Mouse (Mus musculus): ENCODE results near the gene Nrn1. TPM values are rescaled to one million over a fixed set of nuclear protein-coding genes. Genes with fewer than 3 reads are reported as not detected.

The Nrn1 gene
- polyA plus RNA-seq, 1 experiment = not detected

DNA sequence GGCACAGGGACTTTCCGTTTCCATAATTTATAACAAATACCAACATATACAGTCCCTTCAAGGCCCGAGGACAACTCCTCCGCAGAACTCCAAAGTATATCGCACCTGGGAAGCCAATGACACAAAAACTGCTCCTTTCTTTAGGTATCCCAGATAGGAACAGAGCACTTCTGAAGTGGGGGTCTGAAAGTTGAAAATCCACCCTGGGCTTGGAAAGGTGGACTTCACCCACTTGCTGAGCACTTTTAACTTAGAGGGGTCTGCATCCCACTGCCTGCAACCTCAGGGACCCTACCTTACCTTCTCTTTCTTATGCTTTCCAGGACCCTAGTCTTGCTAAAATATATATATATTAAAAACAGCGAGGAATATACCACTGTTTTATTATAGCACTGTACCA, 6.4 kb downstream of the Nrn1 start:
- TF ChIP-seq GATA1 (IDR thresholded peaks at IDR 0.05; ENCODE audit: low read length) = no peak

DNA sequence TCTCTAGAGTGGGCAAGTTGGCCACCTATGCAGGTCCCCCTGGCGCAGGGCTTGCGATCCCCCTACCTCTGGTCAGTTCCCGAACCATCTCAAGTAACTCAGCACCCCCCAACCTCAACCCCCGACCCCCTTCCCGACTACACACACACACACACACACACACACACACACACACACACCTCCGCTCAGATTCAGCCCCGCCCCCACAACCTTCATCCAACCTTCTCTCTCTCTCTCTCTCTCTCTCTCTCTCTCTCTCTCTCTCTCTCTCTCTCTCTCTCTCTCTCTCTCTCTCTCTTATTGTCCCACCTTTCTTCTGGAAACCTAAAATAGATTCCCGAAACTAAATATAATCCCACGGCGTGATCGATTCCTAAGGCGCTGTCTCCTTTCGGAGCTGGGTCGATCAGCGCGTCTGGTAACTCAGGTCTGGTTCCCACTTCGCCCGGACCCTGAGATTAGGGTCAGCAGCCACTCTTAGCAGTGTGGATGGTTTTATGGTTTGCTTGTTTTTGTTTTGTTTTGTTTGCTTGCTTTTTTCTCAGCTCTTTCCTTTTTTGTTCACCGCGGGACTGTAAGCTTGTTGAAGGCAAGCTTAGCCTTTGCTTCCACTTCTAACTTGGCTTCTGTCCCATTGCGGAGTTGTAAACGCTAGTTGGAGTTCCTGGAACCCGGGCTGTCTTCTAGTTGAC, 7.0 kb downstream of the Nrn1 start:
- TF ChIP-seq GATA1 (IDR thresholded peaks at IDR 0.05; ENCODE audit: low read length) = no peak

DNA sequence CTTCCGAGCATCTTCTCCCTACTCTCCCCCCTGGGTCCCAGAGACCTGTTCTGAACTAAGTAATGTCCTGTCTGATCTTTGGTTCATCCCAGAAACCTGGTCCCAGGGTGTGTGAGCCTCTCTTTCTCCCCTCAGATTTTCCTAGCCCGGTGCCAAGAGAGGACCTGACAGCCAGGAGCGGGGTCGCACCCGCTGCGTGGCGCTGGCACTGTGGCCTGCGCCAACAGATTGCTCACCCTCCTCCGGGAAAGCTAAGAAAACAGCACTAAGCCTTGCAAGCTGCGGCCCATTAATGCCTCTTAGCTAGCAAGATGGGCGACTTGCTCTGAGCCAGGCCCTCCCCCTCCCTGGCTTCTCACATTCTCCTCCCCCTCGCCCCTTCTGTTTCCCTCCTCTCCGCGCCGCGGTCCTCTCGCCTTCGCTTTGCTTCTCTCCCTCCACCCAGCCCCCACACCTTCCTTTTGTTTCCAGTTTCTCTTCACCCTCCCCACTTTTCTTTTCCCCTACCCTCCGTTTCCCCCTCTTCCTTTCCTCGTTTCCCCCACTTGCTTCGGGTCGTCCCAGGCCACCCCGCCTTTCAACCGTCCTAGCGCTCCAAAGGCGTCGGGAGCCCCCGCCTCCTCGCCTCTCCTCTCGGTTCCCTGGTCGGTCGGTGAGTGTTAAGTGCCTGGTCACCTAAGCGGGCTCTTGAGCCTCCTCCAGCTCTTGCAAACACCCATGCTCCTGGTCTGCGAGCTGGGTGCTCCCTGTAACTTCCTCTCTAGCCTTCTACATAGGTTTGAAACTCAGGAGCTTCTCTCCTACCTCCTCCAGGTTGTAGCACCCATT, 7.8 kb downstream of the Nrn1 start:
- no peak for TF ChIP-seq GATA1 (IDR thresholded peaks at IDR 0.05; ENCODE audit: low read length)

DNA sequence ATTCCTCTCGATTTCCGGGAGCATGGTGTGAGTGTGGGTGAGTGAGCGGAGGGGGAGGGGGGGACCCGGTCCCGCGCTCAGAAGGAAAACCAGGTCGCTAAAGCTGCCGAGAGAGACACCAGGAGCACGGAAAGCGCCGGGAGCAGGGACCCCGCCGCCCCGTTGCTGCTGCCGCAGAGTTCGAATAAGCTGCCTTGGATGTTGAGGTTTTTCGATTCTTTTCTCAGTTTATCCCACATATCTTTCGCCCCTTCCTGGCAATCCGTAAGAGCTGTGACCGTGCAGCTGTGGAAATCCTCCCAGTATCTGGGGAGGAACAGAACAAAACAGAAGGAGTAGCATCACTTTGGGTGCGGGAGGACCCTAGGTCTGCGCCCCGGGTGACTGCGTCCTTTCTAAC, 8.4 kb downstream of the Nrn1 start:
- TF ChIP-seq GATA1 (IDR thresholded peaks at IDR 0.05; ENCODE audit: low read length) = no peak

DNA sequence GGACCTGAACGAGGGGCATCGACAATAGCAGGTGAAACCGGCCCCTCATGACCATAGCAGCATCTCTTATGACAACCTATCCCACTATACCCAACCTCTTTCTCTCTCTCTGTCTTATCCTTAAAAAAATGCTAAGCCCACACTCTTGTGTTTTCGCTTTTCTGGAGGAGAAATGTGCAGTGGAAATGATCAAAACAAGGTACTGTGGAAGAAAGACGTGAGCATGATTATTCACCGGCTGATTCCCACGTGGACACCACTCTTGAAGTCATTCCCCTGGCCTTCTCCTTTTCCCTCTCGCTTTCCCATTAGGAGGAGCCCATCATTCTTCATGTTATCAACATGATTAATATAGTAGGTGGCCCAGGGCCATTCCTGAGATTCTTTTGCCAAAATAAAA, 9.1 kb downstream of the Nrn1 start:
- no peak for TF ChIP-seq GATA1 (IDR thresholded peaks at IDR 0.05; ENCODE audit: low read length)

DNA sequence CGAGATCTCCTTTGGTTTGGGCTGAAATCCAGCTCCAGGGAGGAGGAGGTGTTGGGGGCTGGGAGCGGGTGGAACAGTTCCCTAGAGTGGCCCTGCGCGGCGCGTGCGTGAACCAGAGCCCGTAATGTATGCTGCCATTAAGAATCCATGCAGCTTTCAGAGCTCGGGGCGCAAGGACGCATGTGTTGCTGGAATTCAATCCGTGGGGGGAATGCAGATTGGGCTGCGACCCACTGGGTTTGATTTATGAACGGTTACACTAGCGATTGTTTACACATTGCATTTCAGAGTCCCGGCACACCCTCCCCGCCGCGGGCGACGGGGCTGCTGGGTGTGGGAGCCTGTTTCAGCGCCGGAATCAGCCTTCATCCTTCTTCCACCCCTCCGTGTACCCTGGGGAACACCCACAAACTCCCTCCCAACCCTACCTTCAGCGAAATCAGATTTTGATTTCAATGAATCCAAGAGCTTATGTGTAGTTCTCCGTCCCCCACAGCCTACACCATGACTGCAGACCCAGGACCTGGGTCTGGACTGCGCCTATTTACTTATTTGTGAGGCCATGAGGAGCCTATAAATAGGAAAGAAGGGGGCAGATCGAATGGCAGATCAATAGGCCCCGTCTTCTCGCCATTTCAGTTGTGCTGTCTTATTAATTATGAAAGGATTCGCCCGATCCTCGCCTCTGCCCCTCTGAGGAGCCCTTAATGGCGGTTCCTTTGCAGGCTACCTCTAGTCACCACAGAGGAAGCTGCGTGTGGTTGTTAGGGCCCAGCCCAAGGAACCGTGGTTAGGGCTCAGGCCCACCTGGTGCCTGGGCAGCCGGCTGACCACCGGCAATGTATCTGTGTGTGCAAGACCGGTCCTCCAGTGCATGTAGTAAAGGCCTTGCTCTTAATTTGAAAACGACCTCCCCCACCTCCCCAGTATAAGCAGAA, 10.1 kb downstream of the Nrn1 start:
- TF ChIP-seq GATA1 (IDR thresholded peaks at IDR 0.05; ENCODE audit: low read length) = no peak

DNA sequence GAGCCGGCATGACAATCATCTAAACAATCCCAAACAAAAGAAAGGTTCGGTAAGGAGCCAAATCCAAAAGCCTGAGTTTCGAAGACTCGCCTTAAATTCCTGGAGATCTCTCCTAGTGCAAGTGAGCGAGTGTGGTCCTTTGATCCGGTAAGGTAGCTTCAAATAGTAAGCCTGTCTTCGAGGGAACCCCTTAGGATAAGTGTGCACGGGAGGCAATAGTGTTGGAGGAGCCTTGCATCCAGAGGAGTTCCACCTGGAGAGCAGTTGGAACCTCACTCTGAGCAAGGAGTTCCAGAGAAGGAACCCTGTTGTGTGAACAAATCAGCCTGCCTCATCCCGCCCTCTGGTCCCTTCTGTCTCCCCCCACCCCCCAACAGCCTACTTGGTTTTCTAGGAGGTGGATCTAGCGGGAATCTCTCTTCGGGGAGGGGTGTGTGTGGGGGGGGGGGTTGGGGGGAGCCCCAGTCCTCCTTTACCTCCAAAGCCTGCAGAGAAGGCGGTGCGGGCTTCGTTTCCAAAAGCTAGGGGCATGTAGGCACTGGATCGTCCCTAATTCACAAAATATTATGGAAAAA, 11.1 kb downstream of the Nrn1 start:
- no peak for TF ChIP-seq GATA1 (IDR thresholded peaks at IDR 0.05; ENCODE audit: low read length)

DNA sequence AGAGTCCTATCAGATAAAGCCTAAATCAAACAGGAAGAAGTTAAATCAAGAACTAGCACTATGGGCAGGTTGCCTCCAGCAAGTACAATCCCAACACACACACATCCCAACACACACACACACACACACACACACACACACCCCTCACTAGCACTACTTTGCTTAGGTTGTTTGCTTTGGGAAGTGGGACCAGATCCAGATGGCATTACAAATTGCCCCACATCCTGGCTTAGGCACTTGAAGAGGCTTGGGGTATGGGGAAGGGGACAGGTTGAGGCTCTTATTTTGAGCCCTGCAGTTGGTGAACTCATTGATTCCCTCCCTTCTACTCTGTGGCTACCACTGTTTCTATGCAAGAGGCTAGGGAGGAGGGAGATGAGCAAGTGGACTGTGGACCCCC, 12.6 kb downstream of the Nrn1 start:
- no peak for TF ChIP-seq GATA1 (IDR thresholded peaks at IDR 0.05; ENCODE audit: low read length)

DNA sequence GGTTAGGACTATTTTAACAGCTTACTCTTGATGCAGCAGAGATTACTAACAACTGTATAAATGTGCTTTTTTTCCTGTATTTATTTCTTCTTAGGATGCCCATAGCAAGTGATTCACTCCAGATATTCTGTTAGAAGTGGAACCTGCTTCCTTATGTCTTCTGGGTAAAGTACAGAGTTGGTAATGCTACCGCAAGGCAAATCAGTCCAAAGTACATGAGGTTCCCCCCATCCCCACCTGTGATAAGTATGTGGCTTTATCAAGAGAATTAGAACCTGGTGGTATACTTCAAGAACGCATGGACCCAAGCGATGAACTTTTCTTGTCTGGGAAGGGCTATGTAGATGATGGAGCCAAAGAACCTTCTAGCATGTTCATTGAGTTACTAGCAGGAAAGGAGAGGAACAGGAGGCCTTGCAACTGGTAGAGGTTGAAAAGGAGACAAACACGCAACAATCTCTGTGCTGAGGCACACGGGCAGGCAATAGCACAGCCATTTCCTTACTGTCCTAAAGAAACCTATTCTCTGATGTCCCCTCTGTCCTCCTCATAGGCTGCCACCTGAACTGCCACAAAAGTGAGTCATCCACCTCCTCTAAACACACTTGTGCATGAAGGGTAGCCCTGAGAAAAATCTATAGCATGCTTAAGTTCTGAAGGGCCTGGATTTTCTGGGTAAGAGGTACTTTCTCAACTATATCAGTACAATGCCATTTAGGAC, 14.5 kb downstream of the Nrn1 start:
- no peak for TF ChIP-seq GATA1 (IDR thresholded peaks at IDR 0.05; ENCODE audit: low read length)

DNA sequence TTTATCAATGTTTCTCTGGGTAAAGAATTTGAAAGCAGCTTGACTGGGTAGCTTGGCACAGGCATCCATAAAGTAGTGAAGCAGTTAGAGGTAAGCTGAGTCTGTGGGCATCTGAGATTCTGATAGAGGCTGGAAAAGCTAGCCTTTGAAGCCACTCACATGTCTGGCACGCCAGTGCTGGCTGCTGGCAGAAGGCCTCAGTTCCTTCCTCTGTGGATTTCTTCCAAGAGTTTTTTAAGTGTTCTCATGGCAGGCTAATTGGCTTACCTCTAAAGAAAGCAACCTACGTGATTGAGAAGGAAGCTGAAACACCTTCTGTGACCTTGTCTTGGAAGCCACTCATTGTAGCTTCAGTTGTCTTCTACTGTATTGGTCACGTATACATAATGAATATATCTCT, 17.6 kb downstream of the Nrn1 start:
- no peak for TF ChIP-seq GATA1 (IDR thresholded peaks at IDR 0.05; ENCODE audit: low read length)

DNA sequence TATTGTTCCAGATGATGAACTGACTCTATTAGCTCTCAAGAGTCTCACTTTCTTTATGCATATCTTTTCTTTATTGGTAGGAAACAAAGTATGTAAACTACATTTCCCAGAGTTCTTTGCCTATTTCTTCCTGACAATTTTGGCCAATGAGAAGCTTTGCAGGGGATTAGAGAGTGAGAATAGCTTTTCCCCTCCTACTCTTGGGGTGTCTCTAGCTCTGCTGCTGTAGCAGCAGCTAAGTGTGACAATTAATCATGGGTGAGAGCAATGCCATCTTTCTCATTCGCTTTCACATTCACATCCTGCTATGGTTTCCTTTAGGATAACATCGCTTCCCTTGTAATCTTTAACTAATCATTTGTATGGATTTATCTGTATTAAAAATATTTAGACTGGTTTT, 18.2 kb downstream of the Nrn1 start:
- TF ChIP-seq GATA1 (IDR thresholded peaks at IDR 0.05; ENCODE audit: low read length) = no peak

DNA sequence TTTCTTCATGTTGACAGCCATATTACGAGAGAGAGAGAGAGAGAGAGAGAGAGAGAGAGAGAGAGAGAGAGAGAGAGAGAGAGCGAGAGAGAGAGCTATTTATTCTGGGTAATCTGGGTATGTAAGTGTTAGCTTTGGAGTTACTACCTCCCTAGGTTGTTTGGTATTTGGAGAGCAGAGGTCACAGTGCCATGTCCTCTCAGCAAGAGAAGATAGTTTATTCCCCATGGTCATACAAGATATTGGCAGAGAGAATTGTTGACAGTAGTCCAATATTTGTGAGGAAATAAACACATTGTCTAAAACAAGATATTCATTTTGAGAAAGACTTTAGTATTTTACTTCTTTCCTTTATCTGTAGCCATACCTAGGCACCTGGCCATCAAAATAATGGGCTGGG, 20.8 kb downstream of the Nrn1 start:
- no peak for TF ChIP-seq GATA1 (IDR thresholded peaks at IDR 0.05; ENCODE audit: low read length)

DNA sequence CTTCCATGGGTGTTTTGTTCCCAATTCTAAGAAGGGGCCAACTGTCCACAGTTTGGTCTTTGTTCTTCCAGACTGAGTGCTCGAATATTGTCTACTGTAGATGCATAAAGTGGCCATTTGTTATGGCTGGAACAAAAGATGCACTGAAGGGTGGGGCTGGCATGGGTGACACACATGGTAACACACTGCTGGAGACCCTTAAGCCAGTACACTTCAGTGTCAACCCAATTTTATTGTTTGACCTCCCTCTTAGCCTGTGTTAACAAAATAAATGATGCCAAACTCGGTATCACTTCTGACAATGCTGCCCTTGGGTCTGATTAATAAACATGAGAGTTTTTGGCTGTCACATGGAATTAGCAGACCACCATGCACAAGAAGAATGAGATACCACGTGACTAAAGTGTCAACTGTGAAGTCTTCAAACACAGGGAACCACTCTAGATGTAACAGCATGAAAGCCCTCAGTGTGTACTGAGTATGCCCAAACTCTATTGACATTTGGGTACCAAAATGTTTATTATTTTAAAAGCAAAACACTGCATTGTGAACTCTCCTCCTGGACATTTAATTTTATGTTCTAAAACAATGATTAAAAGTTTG, 27.7 kb downstream of the Nrn1 start:
- TF ChIP-seq GATA1 (IDR thresholded peaks at IDR 0.05; ENCODE audit: low read length) = no peak

DNA sequence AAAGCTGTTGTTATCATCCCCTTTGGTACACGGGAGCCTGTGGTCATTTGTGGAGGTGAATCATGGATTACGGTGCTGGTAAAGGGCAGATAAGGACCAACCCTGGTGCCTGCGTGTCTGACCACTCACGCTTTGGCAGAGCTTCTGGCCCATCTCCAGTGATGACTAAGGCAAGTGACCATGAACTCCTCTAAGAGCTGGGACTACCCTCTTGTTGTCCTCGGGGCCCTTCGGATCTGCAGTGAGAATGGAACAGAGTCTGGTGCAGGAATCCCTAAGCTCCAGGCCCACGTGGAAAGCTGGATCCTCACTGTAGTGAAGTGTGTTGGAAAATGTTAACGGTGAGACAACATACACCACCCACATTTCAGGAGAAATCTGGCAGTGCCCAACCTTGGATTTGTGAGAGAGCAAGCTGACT, 38.6 kb downstream of the Nrn1 start:
- TF ChIP-seq GATA1 (IDR thresholded peaks at IDR 0.05; ENCODE audit: low read length) = no peak
